Mouse (Mus musculus) midbrain, embryonic 16.5 days (tissue): Measurements from ENCODE around the gene Anapc16. TPM values are rescaled to one million over a fixed set of nuclear protein-coding genes. Genes with fewer than 3 reads are reported as not detected.

Experiments
- ATAC-seq: fragments of 200-750 bp; cut with Nextera tagmentation; 2 replicates; pipeline ENCODE4 v1.8.0; 2017; ENCODE audit warnings: moderate TSS enrichment
- H3K27ac ChIP-seq: fragments of 300-500 bp; sonication (generic); 2 replicates; pipeline ENCODE4 v1.5.1; 2014; ENCODE audit warnings: mild to moderate bottlenecking, low read length, mixed read lengths
- H3K27me3 ChIP-seq: fragments of 300-500 bp; sonication (generic); 2 replicates; pipeline ENCODE4 v1.6.1; 2014; ENCODE audit warnings: low read depth, low read length, mixed read lengths; ENCODE audit not compliant: control insufficient read depth, insufficient read depth
- H3K36me3 ChIP-seq: fragments of 300-500 bp; sonication (generic); 2 replicates; pipeline ENCODE4 v1.6.1; 2014; ENCODE audit warnings: mild to moderate bottlenecking, low read length, moderate library complexity, mixed read lengths; ENCODE audit not compliant: control insufficient read depth, insufficient read depth
- H3K4me1 ChIP-seq: fragments of 300-500 bp; sonication (generic); 2 replicates; pipeline ENCODE4 v1.6.1; 2014; ENCODE audit warnings: mild to moderate bottlenecking, low read length, mixed read lengths; ENCODE audit not compliant: control insufficient read depth, insufficient read depth
- H3K4me2 ChIP-seq: fragments of 300-500 bp; sonication (generic); 2 replicates; pipeline ENCODE4 v1.6.1; 2014; ENCODE audit warnings: mild to moderate bottlenecking, low read length, mixed read lengths
- H3K4me3 ChIP-seq: fragments of 300-500 bp; sonication (generic); 2 replicates; pipeline ENCODE4 v1.5.1; 2014; ENCODE audit warnings: low read depth, mild to moderate bottlenecking, low read length, moderate library complexity, mixed read lengths
- H3K9ac ChIP-seq: fragments of 300-500 bp; sonication (generic); 2 replicates; pipeline ENCODE4 v1.6.1; 2014; ENCODE audit warnings: low read depth, low read length, mixed read lengths
- H3K9me3 ChIP-seq: fragments of 300-500 bp; sonication (generic); replicated peaks from 2 replicates; pipeline ENCODE4 v1.6.1; 2014; ENCODE audit warnings: mild to moderate bottlenecking, low read length, mixed read lengths; ENCODE audit not compliant: control insufficient read depth, poor library complexity, severe bottlenecking
- WGBS: fragments of 180-500 bp; shearing (Covaris S2); extraction: QIAGEN DNeasy Blood & Tissue Kit; methylation state at CpG from one replicate; pipeline ENCODE4 v1.1.7; 2014; 5-methylcytosine and 5-hydroxymethylcytosine counted together
- polyA plus RNA-seq: library from polyadenylated mRNA; unstranded; fragments of >200 nt; fragmentation: Nextera tagmentation; extraction: Ambion mirVana; gene quantifications from 2 replicates; pipeline ENCODE4 v1.2.1, GENCODE M21; 2015

The Anapc16 gene
- 98.9 and 104 TPM in 2 replicates for polyA plus RNA-seq

- Histone ChIP-seq H3K9ac (peak within 1 kb of the TSS; percentile 68), H3K4me2 (peak within 1 kb of the TSS; percentile 88), H3K4me1 (peaks cover 16% of the 10 kb centered on the region; the same call in 1 of the 2 replicates), H3K27me3 (no peaks in the 10 kb centered on the region), H3K27ac (peak within 1 kb of the TSS; percentile 99), H3K9me3 (no peaks in the 10 kb centered on the region), H3K4me3 (peak within 1 kb of the TSS; percentile 52), H3K36me3 (no peaks in the 10 kb centered on the region)
- WGBS = under 1% methylated on average over 48 of the region's 51 CpGs
- peak; percentile 96 for ATAC-seq
Observed at GRCm38 (mm10) chr10:60002673-60003212, at the start of gene Anapc16, which contains the start of gene Ascc1. TSS of gene Anapc16 (minus strand) at chr10:60003135. TSS of gene Ascc1 (plus strand) at chr10:60002805.

- H3K36me3 ChIP-seq = 0 out of 2 replicates have a peak, but pooled peaks cover 6% of the 10 kb centered on the region
- no peaks in the 10 kb centered on the region for H3K9me3 ChIP-seq
- no peak for ATAC-seq
- H3K9ac ChIP-seq = no peak overlapping the region
- no peak overlapping the region for H3K4me2 ChIP-seq
- peaks cover 5% of the 10 kb centered on the region; the same call in 1 of the 2 replicates for H3K4me1 ChIP-seq
- WGBS = 96% methylated on average over 10 of the region's 10 CpGs
- H3K4me3 ChIP-seq = no peak overlapping the region
- no peaks in the 10 kb centered on the region; the same call in 1 of the 2 replicates for H3K27me3 ChIP-seq
- H3K27ac ChIP-seq = no peak overlapping the region
Observed at GRCm38 (mm10) chr10:60050581-60050980, 47.6 kb upstream of the Anapc16 start.

- Histone ChIP-seq H3K27ac (0 out of 2 replicates have a peak overlapping the region, but pooled peaks have one; percentile 18), H3K4me1 (peaks cover 5% of the 10 kb centered on the region; the same call in 1 of the 2 replicates), H3K27me3 (no peaks in the 10 kb centered on the region; the same call in 1 of the 2 replicates), H3K9ac (no peak overlapping the region), H3K36me3 (0 out of 2 replicates have a peak, but pooled peaks cover 6% of the 10 kb centered on the region), H3K4me3 (no peak overlapping the region), H3K4me2 (no peak overlapping the region), H3K9me3 (no peaks in the 10 kb centered on the region)
- 9% methylated on average over 5 of the region's 5 CpGs for WGBS
- ATAC-seq = peak; percentile 83
Observed at GRCm38 (mm10) chr10:60046696-60047095, 43.8 kb upstream of the Anapc16 start.

GRCm38 (mm10) chr10:60042350-60042922 is 39.5 kb upstream of the Anapc16 start:
- no peak overlapping the region for H3K27ac ChIP-seq

GRCm38 (mm10) chr10:60035744-60036143 is 32.8 kb upstream of the Anapc16 start:
- no peak for ATAC-seq
- no peak overlapping the region for H3K9ac ChIP-seq
- no peak overlapping the region for H3K27ac ChIP-seq
- 80% methylated on average over 4 of the region's 4 CpGs for WGBS
- H3K27me3 ChIP-seq = no peaks in the 10 kb centered on the region
- H3K9me3 ChIP-seq = no peaks in the 10 kb centered on the region
- no peaks in the 10 kb centered on the region for H3K36me3 ChIP-seq
- no peak overlapping the region for H3K4me2 ChIP-seq
- H3K4me3 ChIP-seq = no peak overlapping the region
- H3K4me1 ChIP-seq = peaks cover 20% of the 10 kb centered on the region

More at GRCm38 (mm10) chr10:60042350-60042922, 39.5 kb upstream of the Anapc16 start:
- H3K4me3 ChIP-seq = no peak overlapping the region
- H3K9ac ChIP-seq = no peak overlapping the region
- 91% methylated on average over 8 of the region's 8 CpGs for WGBS
- H3K36me3 ChIP-seq = no peaks in the 10 kb centered on the region
- no peaks in the 10 kb centered on the region for H3K27me3 ChIP-seq
- H3K4me2 ChIP-seq = no peak overlapping the region
- H3K4me1 ChIP-seq = peaks cover 5% of the 10 kb centered on the region; the same call in 1 of the 2 replicates
- no peak for ATAC-seq
- H3K9me3 ChIP-seq = no peaks in the 10 kb centered on the region

- ATAC-seq = no peak
- WGBS = 90% methylated on average over 3 of the region's 3 CpGs
- H3K9ac ChIP-seq = no peak overlapping the region
- H3K4me1 ChIP-seq = peaks cover 20% of the 10 kb centered on the region
- H3K27ac ChIP-seq = no peak overlapping the region
- H3K4me3 ChIP-seq = no peak overlapping the region
- H3K9me3 ChIP-seq = no peaks in the 10 kb centered on the region
- H3K36me3 ChIP-seq = no peaks in the 10 kb centered on the region
- H3K27me3 ChIP-seq = no peaks in the 10 kb centered on the region
- H3K4me2 ChIP-seq = no peak overlapping the region
Observed at GRCm38 (mm10) chr10:60034621-60035020, 31.7 kb upstream of the Anapc16 start.

GRCm38 (mm10) chr10:60033064-60033463 is 30.1 kb upstream of the Anapc16 start:
- peak overlapping the region; percentile 73 for H3K27ac ChIP-seq
- 31% methylated on average over 5 of the region's 5 CpGs for WGBS

GRCm38 (mm10) chr10:60032622-60033021 is 29.7 kb upstream of the Anapc16 start:
- WGBS = 70% methylated on average over 1 of the region's 2 CpGs
- Histone ChIP-seq H3K4me2 (no peak overlapping the region), H3K9me3 (no peaks in the 10 kb centered on the region), H3K27me3 (no peaks in the 10 kb centered on the region), H3K36me3 (no peaks in the 10 kb centered on the region), H3K4me1 (peaks cover 27% of the 10 kb centered on the region), H3K4me3 (no peak overlapping the region), H3K9ac (no peak overlapping the region), H3K27ac (peak overlapping the region; percentile 73)
- ATAC-seq = peak; percentile 83

More at GRCm38 (mm10) chr10:60033064-60033463, 30.1 kb upstream of the Anapc16 start:
- no peak overlapping the region for H3K4me3 ChIP-seq
- H3K4me2 ChIP-seq = no peak overlapping the region
- no peak overlapping the region for H3K9ac ChIP-seq
- peaks cover 23% of the 10 kb centered on the region for H3K4me1 ChIP-seq
- no peak for ATAC-seq
- H3K27me3 ChIP-seq = no peaks in the 10 kb centered on the region
- no peaks in the 10 kb centered on the region for H3K9me3 ChIP-seq
- no peaks in the 10 kb centered on the region for H3K36me3 ChIP-seq

GRCm38 (mm10) chr10:60031985-60032384 is 29.1 kb upstream of the Anapc16 start:
- Histone ChIP-seq H3K4me3 (no peak overlapping the region), H3K4me2 (no peak overlapping the region), H3K9ac (no peak overlapping the region), H3K4me1 (peaks cover 34% of the 10 kb centered on the region), H3K9me3 (no peaks in the 10 kb centered on the region), H3K36me3 (no peaks in the 10 kb centered on the region), H3K27ac (peak overlapping the region; percentile 73), H3K27me3 (no peaks in the 10 kb centered on the region)
- ATAC-seq = peak; percentile 68
- WGBS = 14% methylated on average over 2 of the region's 2 CpGs
